Mouse (Mus musculus) CH12.LX (cell line): ENCODE data around the gene Tmem147. TPM values are rescaled to one million over a fixed set of nuclear protein-coding genes. Genes with fewer than 3 reads are reported as not detected.

Source experiments
- DNase-seq: peaks from one replicate; pipeline ENCODE4 v3.0.0-alpha.2; 2013; ENCODE audit errors: extremely low read depth
- H3K27ac ChIP-seq: 2 replicates; pipeline ENCODE4 v1.5.1; 2012; ENCODE audit warnings: low read depth, mild to moderate bottlenecking, control low read depth, moderate library complexity; ENCODE audit not compliant: insufficient read depth
- H3K27me3 ChIP-seq: replicated peaks from 2 replicates; pipeline ENCODE3; 2012; ENCODE audit warnings: inconsistent platforms
- H3K36me3 ChIP-seq, 2 experiments: replicated peaks in 1 of 2; 2 replicates each; pipeline versions ENCODE3 to v1.6.1; 2012; ENCODE audit warnings: inconsistent platforms in 1 of 2, low read length in 1 of 2, mild to moderate bottlenecking in 1 of 2, mixed read lengths in 1 of 2, moderate library complexity in 1 of 2; ENCODE audit not compliant: control insufficient read depth in 1 of 2, insufficient read depth in 1 of 2
- H3K4me1 ChIP-seq, 2 experiments: 2 replicates each; pipeline ENCODE4 v1.6.1; 2012; ENCODE audit warnings: inconsistent platforms in 1 of 2, moderate library complexity in 1 of 2; ENCODE audit not compliant: insufficient read depth in 2 of 2, control insufficient read depth in 1 of 2
- H3K4me2 ChIP-seq: 2 replicates; pipeline ENCODE4 v1.6.1; 2012; ENCODE audit warnings: low read depth, mild to moderate bottlenecking, control low read depth; ENCODE audit not compliant: poor library complexity, insufficient read depth, severe bottlenecking
- H3K4me3 ChIP-seq, 3 experiments: fragments of 150-350 bp in 1 of 3; sonication (generic) in 1 of 3; replicated peaks in 1 of 3; 2 replicates each; pipeline versions ENCODE3 to v1.5.1; 2011 to 2012; ENCODE audit warnings: low read depth in 2 of 3, low read length in 2 of 3, mild to moderate bottlenecking in 2 of 3, moderate library complexity in 2 of 3, control low read depth in 1 of 3, improper control_type of control experiment in 1 of 3, inconsistent platforms in 1 of 3, mixed read lengths in 1 of 3; ENCODE audit not compliant: poor library complexity in 1 of 3
- H3K79me2 ChIP-seq: replicated peaks from 2 replicates; pipeline ENCODE4 v1.6.1; 2012; ENCODE audit warnings: mild to moderate bottlenecking, moderate library complexity; ENCODE audit not compliant: control insufficient read depth, poor library complexity, insufficient read depth, severe bottlenecking; ENCODE audit errors: extremely low read depth
- H3K9ac ChIP-seq: 2 replicates; pipeline ENCODE4 v1.6.1; 2012; ENCODE audit warnings: low read depth, mild to moderate bottlenecking, control low read depth, moderate library complexity; ENCODE audit not compliant: insufficient read depth
- H3K9me3 ChIP-seq: replicated peaks from 2 replicates; pipeline ENCODE3; 2012; ENCODE audit warnings: low read length, inconsistent platforms, mixed read lengths
- CHD1 ChIP-seq: IDR thresholded peaks from 2 replicates; pipeline ENCODE4 v1.6.1; 2012; ENCODE audit warnings: low read depth, low read length, improper control_type of control experiment, inconsistent platforms
- CTCF ChIP-seq, 2 experiments: IDR thresholded peaks in 1 of 2; conservative IDR thresholded peaks in 1 of 2; 2 replicates each; pipeline ENCODE4 v1.5.1; 2011 to 2012; ENCODE audit warnings: low read depth in 2 of 2, low read length in 2 of 2, improper control_type of control experiment in 1 of 2, inconsistent platforms in 1 of 2, mild to moderate bottlenecking in 1 of 2, moderate library complexity in 1 of 2
- E2F4 ChIP-seq: IDR thresholded peaks from 2 replicates; pipeline ENCODE4 v1.6.1; 2011; ENCODE audit warnings: low read depth, low read length, improper control_type of control experiment; ENCODE audit not compliant: insufficient replicate concordance
- ELF1 ChIP-seq: IDR thresholded peaks from 2 replicates; pipeline ENCODE4 v1.6.1; 2014; ENCODE audit warnings: low read depth, mild to moderate bottlenecking, inconsistent platforms, low read length, improper control_type of control experiment
- EP300 ChIP-seq: IDR thresholded peaks from 2 replicates; pipeline ENCODE4 v1.6.1; 2011; ENCODE audit warnings: low read length, improper control_type of control experiment
- ETS1 ChIP-seq: conservative IDR thresholded peaks from 2 replicates; pipeline ENCODE4 v1.6.1; 2012; ENCODE audit warnings: low read depth, mild to moderate bottlenecking, inconsistent platforms, low read length, improper control_type of control experiment, moderate library complexity
- GABPA ChIP-seq: IDR thresholded peaks from 2 replicates; pipeline ENCODE4 v1.6.1; 2012; ENCODE audit warnings: low read depth, low read length, improper control_type of control experiment, inconsistent platforms; ENCODE audit not compliant: insufficient replicate concordance
- HCFC1 ChIP-seq: IDR thresholded peaks from 2 replicates; pipeline ENCODE4 v1.6.1; 2012; ENCODE audit warnings: low read depth, mild to moderate bottlenecking, inconsistent platforms, low read length, improper control_type of control experiment
- KAT2A ChIP-seq: IDR thresholded peaks from 2 replicates; pipeline ENCODE4 v1.6.1; 2012; ENCODE audit warnings: low read length, improper control_type of control experiment, inconsistent platforms; ENCODE audit not compliant: insufficient replicate concordance
- MAFK ChIP-seq: IDR thresholded peaks from 2 replicates; pipeline ENCODE4 v1.6.1; 2011; ENCODE audit warnings: low read length, improper control_type of control experiment; ENCODE audit not compliant: insufficient replicate concordance
- MAZ ChIP-seq: IDR thresholded peaks from 2 replicates; pipeline ENCODE4 v1.6.1; 2012; ENCODE audit warnings: low read depth, mild to moderate bottlenecking, inconsistent platforms, low read length, improper control_type of control experiment, moderate library complexity
- MEF2A ChIP-seq: IDR thresholded peaks from 2 replicates; pipeline ENCODE4 v1.6.1; 2014; ENCODE audit warnings: low read depth, mild to moderate bottlenecking, inconsistent platforms, low read length, improper control_type of control experiment, borderline replicate concordance
- MYC ChIP-seq: IDR thresholded peaks from 2 replicates; pipeline ENCODE4 v1.6.1; 2011; ENCODE audit warnings: low read depth, mild to moderate bottlenecking, improper control_type of control experiment, low read length
- NELFE ChIP-seq: IDR thresholded peaks from 2 replicates; pipeline ENCODE4 v1.6.1; 2011; ENCODE audit warnings: low read depth, low read length, improper control_type of control experiment
- NRF1 ChIP-seq: IDR thresholded peaks from 2 replicates; pipeline ENCODE4 v1.6.1; 2014; ENCODE audit warnings: low read depth, mild to moderate bottlenecking, inconsistent platforms, low read length, improper control_type of control experiment, moderate library complexity
- POLR2AphosphoS2 ChIP-seq: IDR thresholded peaks from 2 replicates; pipeline ENCODE4 v1.6.1; 2011; ENCODE audit warnings: low read depth, low read length, improper control_type of control experiment
- RAD21 ChIP-seq: IDR thresholded peaks from 2 replicates; pipeline ENCODE4 v1.6.1; 2011; ENCODE audit warnings: low read depth, mild to moderate bottlenecking, low read length, improper control_type of control experiment, moderate library complexity
- RCOR1 ChIP-seq: conservative IDR thresholded peaks from 2 replicates; pipeline ENCODE4 v1.6.1; 2012; ENCODE audit warnings: low read depth, mild to moderate bottlenecking, inconsistent platforms, low read length, improper control_type of control experiment
- SIN3A ChIP-seq: IDR thresholded peaks from 2 replicates; pipeline ENCODE4 v1.6.1; 2012; ENCODE audit warnings: low read length, improper control_type of control experiment, inconsistent platforms
- SMC3 ChIP-seq: IDR thresholded peaks from 2 replicates; pipeline ENCODE4 v1.6.1; 2011; ENCODE audit warnings: low read depth, low read length, improper control_type of control experiment
- TBP ChIP-seq: conservative IDR thresholded peaks from 2 replicates; pipeline ENCODE4 v1.6.1; 2011; ENCODE audit warnings: low read depth, low read length, improper control_type of control experiment
- USF1 ChIP-seq: IDR thresholded peaks from 2 replicates; pipeline ENCODE4 v1.6.1; 2014; ENCODE audit warnings: low read depth, mild to moderate bottlenecking, inconsistent platforms, low read length, improper control_type of control experiment
- USF2 ChIP-seq: conservative IDR thresholded peaks from 2 replicates; pipeline ENCODE4 v1.6.1; 2011; ENCODE audit warnings: low read depth, low read length, improper control_type of control experiment
- ZKSCAN1 ChIP-seq: IDR thresholded peaks from 2 replicates; pipeline ENCODE4 v1.6.1; 2012; ENCODE audit warnings: low read depth, inconsistent platforms, low read length, improper control_type of control experiment, borderline replicate concordance
- ZMIZ1 ChIP-seq: IDR thresholded peaks from 2 replicates; pipeline ENCODE4 v1.6.1; 2012; ENCODE audit warnings: low read depth, mild to moderate bottlenecking, inconsistent platforms, low read length, improper control_type of control experiment
- dilution Hi-C: fragments of 300-500 bp; cut with MboI; formaldehyde crosslinking; loops from 2 replicates; pipeline ENCODE4 v1.14.3; 2020; ENCODE audit warnings: low sequenced_read_pairs; ENCODE audit not compliant: extremely low pct_unique_long_range_greater_than_20kb, extremely low pct_ligation_motif_present
- in situ Hi-C: fragments of 300-500 bp; cut with MboI; formaldehyde crosslinking; loops from 3 replicates; pipeline ENCODE4 v1.14.3; 2019; ENCODE audit warnings: low sequenced_read_pairs, low pct_ligation_motif_present, low pct_unique_long_range_greater_than_20kb, mixed read lengths
- polyA plus RNA-seq: library from polyadenylated mRNA; unstranded; fragments of >175 nt; gene quantifications from 2 replicates; pipeline ENCODE4 v1.2.1, GENCODE M21; 2012; ENCODE audit warnings: low read depth; ENCODE audit not compliant: insufficient read length
- total RNA-seq, 2 experiments: library from RNA; depleted of rRNA; stranded (reverse); fragments of 300-350 nt in 1 of 2; fragments of >200 nt in 1 of 2; gene quantifications; 2 replicates each; pipeline ENCODE4 v1.2.3; 2012 to 2014

Tmem147 gene
- total and polyA plus RNA-seq, 3 experiments = 137 to 152 (median 149) TPM

DNA sequence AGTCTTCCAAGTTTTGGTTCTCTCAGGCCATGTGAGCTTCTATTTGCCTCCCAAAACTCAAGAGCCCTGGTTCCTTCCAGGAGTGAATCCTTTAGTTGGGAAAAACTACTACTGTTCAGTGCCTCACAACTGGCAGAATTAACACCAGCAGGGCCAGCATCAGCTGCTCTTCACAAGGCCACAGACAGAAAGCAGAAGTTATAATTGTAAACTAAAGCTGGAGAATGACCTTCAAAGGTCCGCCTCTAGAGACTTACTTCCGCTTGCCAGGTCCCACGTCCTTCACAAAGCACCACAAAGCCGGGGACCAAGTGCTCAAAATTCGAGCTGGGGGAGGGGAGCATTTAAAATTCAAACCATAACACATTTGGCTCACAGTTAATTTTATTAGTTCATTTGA lies 31.2 kb downstream of the Tmem147 start:
- Histone ChIP-seq H3K4me3 (peak overlapping the region in 1 of 3 experiments; percentile 37), H3K9ac (peak overlapping the region; percentile 35), H3K27me3 (no peaks in the 10 kb centered on the region), H3K4me2 (peak overlapping the region; percentile 94), H3K36me3 (no peaks in the 10 kb centered on the region), H3K9me3 (no peaks in the 10 kb centered on the region), H3K27ac (no peak overlapping the region), H3K79me2 (no peaks in the 10 kb centered on the region), H3K4me1 (peaks cover 2 to 21% of the 10 kb centered on the region in 2 experiments; a peak in 3 of 4 replicates)
- in situ Hi-C loops (no loop called here), dilution Hi-C loops (no loop called here)
- peak; percentile 61 for DNase-seq
- no peak for TF ChIP-seq E2F4
- TF ChIP-seq GABPA = no peak
- TF ChIP-seq HCFC1 = no peak
- no peak for TF ChIP-seq SMC3
- TF ChIP-seq RAD21 = no peak
- TF ChIP-seq POLR2AphosphoS2 = no peak
- TF ChIP-seq ZKSCAN1 = no peak
- no peak for TF ChIP-seq MEF2A
- no peak for TF ChIP-seq ZMIZ1
- no peak for TF ChIP-seq TBP
- TF ChIP-seq NELFE = peak; percentile 15; the same call in 1 of the 2 replicates
- no peak for TF ChIP-seq MYC
- no peak for TF ChIP-seq MAZ
- no peak for TF ChIP-seq CTCF (conservative IDR thresholded peaks at IDR 0.05 in 1 of 2, IDR thresholded peaks at IDR 0.05 in 1 of 2; ENCODE audit: low read depth in 2 of 2, low read length in 2 of 2)
- no peak for TF ChIP-seq RCOR1
- no peak for TF ChIP-seq NRF1
- TF ChIP-seq SIN3A = no peak
- no peak for TF ChIP-seq USF2
- no peak for TF ChIP-seq USF1
- peak; percentile 48 for TF ChIP-seq ELF1
- TF ChIP-seq CHD1 = no peak
- no peak for TF ChIP-seq KAT2A
- 0 out of 2 replicates have a peak, but pooled peaks have one; percentile 7 for TF ChIP-seq EP300
- no peak for TF ChIP-seq MAFK
- TF ChIP-seq ETS1 = no peak
